Mouse (Mus musculus): ENCODE data around the gene Itpr2.

The Itpr2 gene

DNA sequence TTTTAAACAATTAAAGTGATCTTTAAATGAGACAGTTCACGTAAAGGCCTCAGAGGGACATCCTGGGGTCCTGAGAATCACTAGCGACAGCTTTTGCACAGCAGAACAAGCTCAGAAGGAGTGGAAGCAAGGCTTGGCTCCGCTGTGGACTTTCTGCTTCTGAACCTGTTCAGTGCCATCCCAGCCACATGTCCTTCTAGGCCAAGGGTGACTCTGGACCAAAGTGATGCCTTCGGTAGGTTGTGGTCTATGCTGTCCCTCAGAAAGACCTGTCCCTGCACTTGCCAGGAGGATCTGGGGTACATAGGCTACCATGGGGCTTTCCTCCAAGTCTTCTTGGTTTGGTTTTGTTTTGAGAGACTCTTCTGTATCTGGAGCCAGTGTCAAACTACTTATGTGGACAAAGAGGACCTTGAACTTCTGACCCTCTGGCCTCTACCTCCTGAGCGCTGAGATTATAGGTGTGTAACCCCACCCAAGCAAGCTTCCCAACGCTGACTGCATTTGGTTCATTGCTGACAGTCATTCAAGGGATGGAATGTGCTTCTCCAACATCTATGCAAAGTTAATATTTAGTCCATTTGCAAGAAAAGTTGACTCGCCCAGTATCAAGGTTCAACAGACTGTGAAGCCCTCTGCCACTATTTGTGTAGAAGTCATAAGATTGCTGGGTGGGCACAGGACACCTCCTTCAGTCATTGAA is 241.2 kb downstream of the Itpr2 start:
- no peak for DNase-seq (ENCODE audit: low read depth, low spot score)

DNA sequence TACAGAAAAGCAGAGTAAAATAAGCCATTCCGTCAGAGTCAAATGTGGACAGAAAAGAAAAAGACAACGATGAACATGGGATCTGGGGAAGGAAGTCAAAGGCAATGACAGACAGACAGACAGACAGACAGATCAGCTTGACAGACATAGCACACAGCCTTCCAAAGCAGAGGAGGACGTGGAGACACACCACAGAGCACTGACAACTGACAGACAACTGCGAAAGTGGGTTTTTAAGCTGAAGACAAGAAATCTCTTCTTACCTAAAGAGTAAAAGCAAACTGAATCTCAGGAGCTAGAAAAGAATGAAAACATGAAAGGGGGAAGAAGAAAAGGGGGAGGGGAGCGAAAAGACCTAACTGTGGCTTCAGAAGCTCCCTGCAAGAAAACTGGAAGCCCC is 243.3 kb downstream of the Itpr2 start:
- DNase-seq (ENCODE audit: low read depth, low spot score): no peak

DNA sequence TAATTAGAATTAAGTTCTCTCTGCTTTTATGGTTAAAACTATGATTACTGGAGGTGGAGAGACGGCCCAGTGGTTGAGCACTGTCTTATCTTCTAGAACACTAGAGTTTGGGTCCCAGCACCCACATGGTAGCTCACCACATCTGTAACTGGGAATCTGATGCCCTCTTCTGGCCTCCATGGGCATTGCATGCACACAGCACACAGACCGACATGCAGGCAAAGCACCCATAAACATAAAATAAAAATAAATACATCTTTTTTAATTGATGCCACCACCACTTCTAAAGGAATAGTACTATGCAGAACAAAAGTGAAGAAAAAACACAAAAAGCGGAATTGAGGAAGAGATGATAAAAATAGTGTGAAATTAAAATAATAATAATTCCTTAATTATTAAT is 243.8 kb downstream of the Itpr2 start:
- no peak for DNase-seq (ENCODE audit: low read depth, low spot score)

DNA sequence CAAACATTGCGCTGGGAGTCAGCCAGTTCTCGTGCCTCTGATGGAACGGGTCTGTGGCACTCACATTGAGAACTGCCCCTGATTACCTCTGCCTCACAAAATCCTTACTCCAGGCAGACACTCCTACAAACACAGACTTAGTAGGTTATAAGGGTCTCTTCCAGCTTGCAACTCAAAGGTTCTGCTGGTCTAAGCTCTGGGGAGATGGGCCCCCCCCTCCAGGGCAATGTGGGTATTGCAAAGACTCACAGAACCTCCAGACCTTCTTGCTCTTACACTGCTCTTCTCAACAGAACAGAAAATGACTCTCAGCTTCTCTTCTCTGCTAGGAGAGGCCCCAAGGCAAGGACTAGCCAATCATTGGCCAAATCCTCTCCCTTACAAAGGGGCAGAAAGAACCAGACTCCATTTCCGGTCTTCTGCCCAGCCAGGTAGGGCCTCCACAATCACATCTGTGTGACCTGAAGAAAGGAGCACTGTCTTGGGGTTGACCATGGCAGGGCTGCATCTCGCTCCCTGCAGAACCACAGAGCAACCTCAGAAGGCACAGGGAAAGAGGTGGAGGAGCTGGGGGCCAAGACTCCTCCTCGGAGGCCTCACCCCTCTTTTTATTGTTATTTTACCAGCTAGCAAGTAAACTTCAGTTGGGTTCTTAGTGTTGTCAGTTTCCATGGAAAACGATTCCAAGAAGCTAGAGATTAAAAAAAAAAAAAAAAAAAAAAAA is 244.9 kb downstream of the Itpr2 start:
- DNase-seq (ENCODE audit: low read depth, low spot score): no peak

DNA sequence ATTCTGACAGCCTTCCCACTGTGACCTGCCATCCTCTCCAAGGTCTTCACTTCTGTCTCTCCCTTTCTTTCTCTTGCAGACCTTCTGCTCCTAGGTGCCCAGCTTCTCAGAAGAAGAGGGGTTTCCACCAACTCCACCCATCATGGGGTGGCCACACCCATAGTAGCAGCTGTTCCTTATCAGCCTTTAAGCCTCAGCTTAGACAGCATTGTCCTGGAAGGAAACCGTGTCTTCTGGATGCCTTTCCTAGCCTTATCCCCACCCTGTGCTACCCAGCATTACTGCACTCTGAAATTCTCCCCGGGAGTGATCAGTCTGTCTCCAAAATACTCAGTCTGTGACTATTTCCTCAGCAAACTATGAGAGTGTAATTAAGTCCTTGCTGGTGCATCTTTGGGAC is 245.6 kb downstream of the Itpr2 start:
- DNase-seq (ENCODE audit: low read depth, low spot score): no peak

DNA sequence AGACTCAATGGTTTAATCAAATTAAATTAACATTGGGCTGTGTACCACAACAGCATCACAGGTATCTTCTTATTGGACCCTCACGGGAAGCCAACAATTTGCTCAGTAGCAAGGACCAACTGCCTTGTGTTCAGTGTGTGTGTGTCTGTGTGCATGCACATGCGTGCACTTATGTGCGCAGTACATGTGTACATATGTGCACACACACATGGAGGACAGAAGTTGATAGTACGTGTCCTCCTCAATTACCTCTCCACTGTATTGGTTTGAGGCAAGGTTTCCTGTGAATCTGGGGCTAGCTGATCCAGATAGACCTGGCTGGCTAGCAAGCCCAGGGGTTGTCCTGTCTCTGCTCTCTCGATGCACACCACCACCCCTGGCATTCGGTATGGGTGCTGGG is 246.4 kb downstream of the Itpr2 start:
- no peak for DNase-seq (ENCODE audit: low read depth, low spot score)

DNA sequence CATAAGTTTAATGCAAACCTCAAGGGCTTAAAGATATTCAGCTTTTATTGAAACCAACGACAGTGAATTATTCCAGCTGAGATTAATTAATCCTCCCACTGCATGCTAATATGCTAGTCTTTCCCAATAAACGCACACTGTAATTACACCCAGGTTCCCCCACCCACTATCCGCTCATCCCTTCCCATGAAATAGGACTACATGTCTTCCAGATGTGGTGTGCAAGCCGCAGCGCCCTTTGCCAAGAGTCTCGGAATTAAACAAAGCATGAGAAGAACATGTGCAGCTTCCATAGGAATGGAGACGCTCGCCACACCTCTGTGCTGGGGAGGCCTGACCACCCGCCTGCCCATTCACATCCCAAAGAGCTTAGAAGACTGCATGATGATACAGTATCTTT is 247.1 kb downstream of the Itpr2 start:
- DNase-seq (ENCODE audit: low read depth, low spot score): no peak

DNA sequence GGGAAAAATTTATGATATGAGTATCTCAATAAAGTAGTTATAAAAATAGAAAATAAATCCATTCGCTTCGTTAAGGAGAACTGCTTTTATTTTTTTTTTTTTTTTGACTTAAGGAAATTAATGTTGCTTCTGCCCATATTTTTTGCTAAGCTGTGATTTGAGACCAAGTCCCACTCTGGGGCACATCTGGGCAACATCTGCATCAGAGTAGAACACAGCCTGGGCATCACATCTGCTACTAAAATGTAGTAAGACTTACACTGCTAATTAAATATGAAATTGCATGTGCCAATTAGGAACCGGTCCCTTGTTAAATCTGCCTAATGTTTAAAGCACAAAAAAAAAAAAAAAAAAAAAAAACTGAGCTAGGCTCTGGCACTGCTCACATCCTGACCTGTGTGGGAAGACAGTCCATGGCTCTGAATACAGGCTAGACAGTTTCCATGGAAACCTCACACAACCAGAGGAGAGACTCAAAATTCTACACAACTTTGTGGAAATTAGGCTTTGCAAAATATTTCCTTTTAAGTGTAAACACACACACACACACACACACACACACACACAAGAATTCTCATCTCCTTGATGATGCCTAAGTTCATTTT is 247.7 kb downstream of the Itpr2 start:
- no peak for DNase-seq (ENCODE audit: low read depth, low spot score)

DNA sequence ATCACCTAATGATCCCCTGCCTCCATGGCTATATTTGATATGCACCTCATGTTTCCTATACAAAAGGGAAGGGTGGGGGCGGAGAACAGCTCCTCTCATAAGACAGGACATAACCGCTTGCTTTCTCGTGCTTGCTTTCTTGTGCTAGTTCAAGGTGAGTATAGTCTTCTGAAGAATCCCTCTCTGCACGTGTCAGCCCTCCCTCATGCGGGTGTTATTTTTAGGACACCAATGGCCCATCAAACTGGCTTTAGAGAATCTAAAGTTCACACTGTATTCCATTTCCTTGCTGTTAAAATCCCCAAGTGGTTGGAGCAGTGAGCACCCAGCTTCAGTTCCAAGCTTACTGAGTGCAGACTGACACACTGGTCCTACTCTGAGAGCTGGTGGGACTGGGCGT is 252.9 kb downstream of the Itpr2 start:
- no peak for DNase-seq (ENCODE audit: low read depth, low spot score)

DNA sequence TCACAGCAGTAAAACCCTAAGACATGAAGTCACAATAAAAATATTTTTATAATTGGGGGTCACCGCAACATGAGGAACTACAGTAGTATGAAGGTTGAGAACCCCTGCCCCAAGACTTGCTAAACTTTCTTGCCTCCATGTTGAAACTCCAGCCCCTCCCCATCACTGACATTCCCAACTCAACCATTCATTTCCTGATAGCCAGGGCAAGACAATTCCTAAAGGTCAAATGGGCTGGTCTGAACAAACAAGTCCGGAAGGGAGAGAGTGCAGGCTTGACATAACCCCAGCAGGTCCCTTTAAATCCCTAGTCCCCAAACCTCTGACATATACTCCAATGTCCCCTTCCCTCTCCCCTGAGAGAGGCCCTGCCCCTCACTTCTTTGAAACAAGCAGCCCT is 253.7 kb downstream of the Itpr2 start:
- no peak for DNase-seq (ENCODE audit: low read depth, low spot score)

DNA sequence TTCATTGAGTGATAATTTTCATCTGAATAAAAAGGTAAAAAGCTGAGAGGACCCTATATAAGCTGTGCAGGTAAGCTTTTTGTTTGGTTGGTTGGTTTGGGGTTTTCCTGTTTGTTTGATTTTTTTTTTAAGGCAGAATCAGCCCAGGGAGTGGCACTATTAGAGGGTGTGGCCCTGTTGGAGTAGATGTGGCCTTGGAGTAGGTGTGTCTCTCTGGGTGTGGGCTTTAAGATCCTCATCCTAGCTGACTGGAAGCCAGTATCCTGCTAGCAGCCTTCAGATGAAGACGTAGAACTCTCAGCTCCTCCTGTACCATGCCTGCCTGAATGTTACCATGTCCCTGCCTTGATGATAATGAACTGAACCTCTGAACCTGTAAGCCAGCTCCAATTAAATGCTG is 254.1 kb downstream of the Itpr2 start:
- DNase-seq (ENCODE audit: low read depth, low spot score): no peak

DNA sequence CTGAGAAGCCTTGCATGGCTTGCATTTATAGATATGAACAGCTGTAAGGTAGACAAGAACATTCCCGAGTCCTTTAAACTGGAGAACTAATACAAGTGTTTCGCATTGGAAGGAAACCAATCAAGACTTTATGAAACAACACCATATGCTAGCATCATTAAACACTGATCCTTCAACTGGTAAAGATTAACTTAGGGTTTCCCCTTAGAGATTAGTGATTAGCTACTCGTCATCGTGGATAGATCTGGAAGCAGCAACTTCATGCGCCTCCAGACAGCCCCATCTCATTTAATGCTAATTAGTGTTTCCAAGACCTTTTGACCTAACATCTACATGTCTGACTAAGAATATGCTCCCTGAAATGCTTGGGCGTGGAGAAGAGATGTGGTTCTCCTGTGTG is 255.7 kb downstream of the Itpr2 start:
- DNase-seq (ENCODE audit: low read depth, low spot score): no peak

DNA sequence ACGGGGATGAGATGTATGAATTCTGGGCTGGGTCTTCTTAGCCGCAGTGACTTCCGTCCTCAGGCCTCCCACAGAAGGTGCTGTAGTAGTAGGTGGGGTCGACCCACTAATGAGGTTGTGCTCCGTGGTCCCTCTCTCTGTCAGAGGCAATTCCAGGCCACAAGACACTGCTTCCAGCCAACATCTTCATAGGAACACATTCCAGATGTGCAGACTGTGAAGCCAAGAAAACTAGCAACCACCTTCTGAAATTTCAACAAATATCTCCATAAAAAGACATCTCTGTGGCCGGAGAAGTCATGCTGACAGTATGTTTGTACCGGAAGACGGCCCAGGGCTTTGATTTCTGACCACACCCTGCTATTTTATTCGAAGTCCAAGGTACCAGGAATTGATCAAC is 256.1 kb downstream of the Itpr2 start:
- DNase-seq (ENCODE audit: low read depth, low spot score): no peak

DNA sequence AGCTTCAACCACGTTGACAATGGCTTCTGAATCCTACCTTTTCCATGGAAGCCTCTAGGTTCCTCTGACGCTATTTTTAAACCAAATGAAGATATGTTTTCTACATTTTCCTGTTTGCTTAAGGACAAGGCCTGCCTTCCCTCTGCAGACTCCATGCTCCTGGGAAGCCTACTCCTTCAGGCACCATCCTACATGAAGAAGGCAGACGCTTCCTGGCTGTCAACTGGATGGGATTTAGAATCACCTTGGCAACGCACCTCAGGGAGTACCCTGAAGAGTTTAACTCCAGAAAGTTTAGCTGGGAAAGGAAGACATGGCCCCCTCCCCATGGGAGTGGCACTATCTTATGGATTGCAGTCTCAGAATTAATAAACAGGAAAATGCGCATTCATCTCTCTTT is 259.0 kb downstream of the Itpr2 start:
- no peak for DNase-seq (ENCODE audit: low read depth, low spot score)

DNA sequence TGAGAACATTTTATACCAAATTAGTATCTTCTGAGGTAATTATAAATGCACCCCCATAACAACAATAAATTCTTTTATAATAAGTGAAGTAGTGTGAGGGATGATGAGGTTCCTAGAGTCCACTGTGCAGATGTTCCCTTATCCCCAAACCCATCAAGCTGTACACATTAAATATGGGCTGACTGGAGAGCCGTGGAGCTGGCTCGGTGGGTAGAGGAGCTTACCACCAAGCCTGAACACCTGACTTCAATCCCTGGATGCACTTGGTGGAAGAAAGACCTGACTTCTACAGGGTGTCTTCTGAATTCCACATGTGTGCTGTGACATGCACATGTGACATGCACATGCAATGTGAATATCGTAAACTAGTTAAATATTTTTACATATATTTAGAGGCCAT is 260.7 kb downstream of the Itpr2 start:
- no peak for DNase-seq (ENCODE audit: low read depth, low spot score)

DNA sequence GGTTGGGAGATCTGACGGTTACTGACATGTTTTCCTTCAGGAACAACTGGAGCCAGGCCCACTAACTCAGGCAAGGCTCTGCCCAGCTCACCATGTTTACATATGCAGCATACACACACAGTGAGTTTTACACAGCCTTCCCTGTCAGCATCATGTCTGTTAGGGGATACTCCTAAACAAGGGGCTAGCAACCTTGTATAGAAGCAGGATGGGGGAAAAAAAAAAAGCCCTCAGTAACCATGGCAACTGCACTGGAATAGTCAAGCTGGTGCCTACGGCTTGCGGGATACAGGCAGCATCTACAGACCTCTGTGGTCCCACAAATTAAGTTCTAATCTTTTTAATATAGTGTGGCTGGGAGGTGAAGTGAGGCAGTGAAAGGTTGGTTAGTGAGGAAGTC is 266.9 kb downstream of the Itpr2 start:
- DNase-seq (ENCODE audit: low read depth, low spot score): no peak

DNA sequence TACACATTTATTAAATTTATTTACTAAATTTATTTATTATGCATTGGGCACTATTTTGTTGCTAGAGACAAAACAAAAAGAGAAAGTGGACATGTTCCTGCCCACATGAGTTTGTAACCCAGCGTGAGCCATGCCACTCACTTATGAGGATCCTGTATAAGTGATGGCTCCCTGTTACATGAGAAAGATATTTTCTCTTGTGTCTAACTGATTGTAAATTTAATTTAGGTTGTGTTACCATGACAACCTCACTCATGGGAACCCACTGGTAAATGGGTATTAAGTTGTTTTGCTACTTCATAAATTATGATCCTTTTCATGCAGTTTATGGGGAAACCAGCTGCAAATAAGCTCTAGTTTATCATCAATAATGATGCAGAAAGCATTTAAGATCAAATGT is 267.6 kb downstream of the Itpr2 start:
- DNase-seq (ENCODE audit: low read depth, low spot score): no peak

DNA sequence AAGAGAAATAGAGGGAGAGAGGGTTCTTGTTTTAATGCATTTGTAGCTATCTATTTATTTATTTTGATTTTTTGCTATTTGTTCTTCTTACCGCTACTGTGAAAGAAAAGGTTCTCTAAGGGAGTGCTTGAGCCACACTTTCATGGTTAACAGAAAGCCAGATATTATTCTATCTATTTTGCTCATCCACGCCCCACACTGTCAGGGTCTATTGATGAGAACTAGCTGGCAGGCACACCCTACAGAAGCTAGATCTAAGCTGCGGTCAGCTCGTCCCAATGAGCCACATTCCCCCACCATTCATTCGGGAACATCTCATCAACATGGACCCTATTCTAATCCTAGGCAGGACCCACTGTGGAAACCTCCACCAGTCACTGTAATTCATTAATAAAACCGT is 271.1 kb downstream of the Itpr2 start:
- DNase-seq (ENCODE audit: low read depth, low spot score): no peak

DNA sequence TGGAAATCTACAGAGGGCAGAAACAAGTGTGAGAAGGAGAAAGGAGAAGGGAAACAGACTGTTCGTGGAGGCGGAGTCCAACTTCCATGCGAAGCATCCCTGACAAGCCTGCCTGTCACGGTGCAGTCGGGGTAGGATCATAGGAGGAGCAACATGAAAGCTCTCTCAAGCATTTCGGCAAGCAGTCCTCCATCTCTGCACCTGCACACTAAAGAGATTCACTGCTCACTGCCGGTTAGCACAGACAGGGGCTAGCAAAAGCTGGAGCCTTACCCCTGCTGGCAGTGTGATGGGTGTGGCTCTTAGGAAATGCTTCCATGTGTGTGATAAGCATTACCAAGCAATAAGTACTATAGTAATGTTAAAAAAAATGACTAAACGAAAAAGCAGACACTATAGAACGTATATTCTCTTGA is 271.6 kb downstream of the Itpr2 start:
- DNase-seq (ENCODE audit: low read depth, low spot score): no peak

DNA sequence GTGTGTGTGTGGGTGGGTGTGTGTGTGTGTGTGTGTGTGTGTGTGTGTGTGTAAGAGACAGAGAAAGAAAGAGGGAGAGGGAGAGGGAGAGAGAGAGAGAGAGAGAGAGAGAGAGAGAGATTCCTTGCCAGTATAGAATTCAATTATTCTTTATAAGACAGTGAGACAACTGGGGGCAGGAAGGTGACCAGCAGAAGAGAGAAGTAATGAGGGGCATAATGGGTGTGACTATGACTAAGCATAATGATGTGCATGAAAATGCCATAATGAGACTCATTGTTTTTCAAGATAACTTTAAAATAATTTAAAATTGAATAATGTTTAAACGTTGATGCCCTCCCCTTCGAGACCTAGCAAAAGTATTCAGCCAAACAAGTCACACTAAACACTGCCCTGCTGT is 272.1 kb downstream of the Itpr2 start:
- DNase-seq (ENCODE audit: low read depth, low spot score): no peak

DNA sequence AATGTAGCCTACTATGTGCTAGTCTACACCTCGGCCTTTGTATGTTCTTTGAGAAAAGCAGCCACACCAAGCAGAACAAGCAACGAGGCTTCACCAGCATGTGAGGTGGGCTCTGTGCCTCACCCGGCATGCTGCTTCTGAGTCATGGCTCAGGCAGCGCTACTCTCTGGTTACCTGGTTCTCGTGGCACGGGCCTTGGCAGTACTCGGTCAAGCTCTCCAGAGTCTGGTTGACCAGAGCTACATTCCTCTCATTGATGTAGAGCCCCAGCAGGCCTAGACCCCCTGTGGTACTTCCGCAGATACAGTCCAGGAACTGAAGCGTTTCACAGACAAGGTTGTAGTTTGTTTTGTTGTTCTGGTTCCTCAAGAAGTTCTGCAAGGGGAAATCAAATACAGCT is 272.5 kb downstream of the Itpr2 start:
- DNase-seq (ENCODE audit: low read depth, low spot score): no peak

DNA sequence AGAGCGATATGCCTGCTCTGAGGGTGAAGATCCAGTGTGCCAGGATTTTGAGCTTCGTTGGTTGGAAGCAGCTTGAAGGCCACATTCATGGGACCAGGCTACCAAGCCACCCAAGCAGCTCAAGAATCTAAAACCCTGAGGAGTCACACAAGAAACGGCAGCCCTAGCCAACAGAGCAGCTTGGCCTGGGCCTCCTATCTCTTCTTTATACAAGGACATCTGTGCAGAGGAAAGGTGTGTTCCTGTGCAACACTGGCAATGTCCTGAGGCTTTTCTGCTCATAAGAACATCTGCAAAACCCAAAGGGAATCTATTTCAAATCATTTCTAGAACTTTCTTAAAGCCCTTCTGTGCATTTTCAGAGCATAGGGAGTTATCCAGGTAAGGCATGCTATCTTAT is 274.0 kb downstream of the Itpr2 start:
- no peak for DNase-seq (ENCODE audit: low read depth, low spot score)

DNA sequence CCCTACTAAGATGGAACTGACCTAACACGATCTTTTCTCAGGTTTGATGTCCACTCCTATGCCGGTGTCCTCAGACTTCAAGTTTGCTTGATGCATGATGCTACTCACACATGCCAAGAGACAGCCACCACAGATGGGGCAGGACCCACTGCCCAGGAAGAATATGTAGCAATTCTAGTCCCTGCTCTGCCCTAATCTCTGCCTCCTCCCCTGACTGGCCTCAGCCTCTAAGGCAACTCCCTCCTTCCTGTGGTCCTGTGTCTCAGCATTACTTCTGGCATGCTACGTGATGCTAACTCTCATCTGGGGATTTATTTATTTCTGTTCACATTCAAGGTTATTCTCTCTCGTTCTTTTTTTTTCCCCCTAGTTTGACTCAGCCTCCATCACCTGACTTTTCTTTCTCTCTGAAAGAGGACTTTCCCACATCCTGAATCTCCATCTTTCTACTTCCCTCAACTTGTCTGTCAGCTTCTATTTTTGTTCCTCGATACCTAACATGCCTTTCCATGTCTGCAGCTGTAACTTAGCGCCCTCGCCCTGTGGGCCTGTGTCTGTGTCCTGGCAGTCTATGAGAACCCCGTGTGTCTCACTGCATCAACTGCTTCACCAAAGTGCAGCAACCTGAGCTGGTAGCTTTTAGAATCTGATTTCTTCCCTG is 279.5 kb downstream of the Itpr2 start:
- no peak for DNase-seq (ENCODE audit: low read depth, low spot score)

All from embryo, embryonic 11.5 days (tissue).